9 mouse cellular contexts compared by ENCODE assay signal in the genomic region with DNA sequence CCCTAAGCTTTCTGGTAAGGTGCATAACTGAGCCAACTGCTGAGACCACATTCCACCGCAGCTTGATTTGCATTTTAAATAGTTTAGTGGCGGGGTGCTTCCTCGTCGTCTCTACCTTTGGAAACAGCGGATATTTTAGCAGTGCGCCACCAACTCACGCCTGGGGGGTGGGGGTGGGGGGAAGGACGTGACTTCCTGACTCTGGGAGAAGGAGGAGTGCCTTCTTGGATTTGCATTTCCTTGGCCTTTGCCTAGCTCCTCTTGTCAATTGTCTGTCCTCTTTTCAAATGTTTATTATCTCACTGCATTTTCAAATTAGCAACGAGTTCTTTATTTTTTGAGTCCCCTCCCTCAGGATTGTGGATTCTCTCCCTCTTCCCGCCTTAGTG. TPM values are rescaled to one million over a fixed set of nuclear protein-coding genes. Genes with fewer than 3 reads are reported as not detected.
DNase-seq lines count a peak whose midpoint lies in the region; ATAC-seq lines count a peak whose summit lies in the region.
"Had no signal": no experiment of that assay in that cellular context is flagged by ENCODE, and none has a peak within 500 bp of the region (broad histone marks: within the 10 kb centered on the region; RNA-seq: fewer than 3 reads in every experiment).

No protein-coding gene starts in this region.

- H3K4me3 ChIP-seq in heart, embryonic 15.5 days, result peak overlapping the region; percentile 36
- H3K4me3 ChIP-seq in embryonic facial prominence, embryonic 13.5 days, result peak overlapping the region; percentile 42
- no peak overlapping the region for H3K4me3 ChIP-seq in intestine, embryonic 16.5 days (ENCODE audit: low read length)
- no peak overlapping the region for H3K4me3 ChIP-seq in neural tube, embryonic 11.5 days (ENCODE audit: low read depth, low read length)

- H3K36me3 ChIP-seq in heart, embryonic 15.5 days, result no peaks in the 10 kb centered on the region
- H3K36me3 ChIP-seq in embryonic facial prominence, embryonic 13.5 days, result no peaks in the 10 kb centered on the region
- no peaks in the 10 kb centered on the region for H3K36me3 ChIP-seq in intestine, embryonic 16.5 days (ENCODE audit: control insufficient read depth, insufficient read depth, low read length)
- H3K36me3 ChIP-seq in neural tube, embryonic 11.5 days (ENCODE audit: control insufficient read depth, insufficient read depth, low read length), result no peaks in the 10 kb centered on the region

- H3K4me1 ChIP-seq in heart, embryonic 15.5 days (replicated peaks), result peaks cover 20% of the 10 kb centered on the region
- H3K4me1 ChIP-seq in embryonic facial prominence, embryonic 13.5 days, result peaks cover 19% of the 10 kb centered on the region
- H3K4me1 ChIP-seq in intestine, embryonic 16.5 days (ENCODE audit: control insufficient read depth, insufficient read depth, low read length), result peaks cover 11% of the 10 kb centered on the region
- peaks cover 6% of the 10 kb centered on the region; the same call in 1 of the 2 replicates for H3K4me1 ChIP-seq in neural tube, embryonic 11.5 days (ENCODE audit: control insufficient read depth, insufficient read depth, low read length)

- peak overlapping the region; percentile 69 for H3K4me2 ChIP-seq in heart, embryonic 15.5 days
- peak overlapping the region; percentile 86 for H3K4me2 ChIP-seq in embryonic facial prominence, embryonic 13.5 days
- peak overlapping the region; percentile 54 for H3K4me2 ChIP-seq in intestine, embryonic 16.5 days (ENCODE audit: low read depth, low read length)
- H3K4me2 ChIP-seq in neural tube, embryonic 11.5 days (ENCODE audit: low read depth), result 0 out of 2 replicates have a peak overlapping the region, but pooled peaks have one; percentile 8

- 4% methylated on average over 10 of the region's 10 CpGs for WGBS in heart, embryonic 15.5 days
- WGBS in embryonic facial prominence, embryonic 13.5 days, result 2% methylated on average over 10 of the region's 10 CpGs
- 16% methylated on average over 10 of the region's 10 CpGs for WGBS in intestine, embryonic 16.5 days
- 2% methylated on average over 10 of the region's 10 CpGs for WGBS in neural tube, embryonic 11.5 days

- no peak for DNase-seq in heart, adult 11 months
- no peak for DNase-seq in neural tube, embryonic 11.5 days (ENCODE audit: low spot score)
- DNase-seq in urinary bladder, postnatal 14 days (ENCODE audit: low spot score), result no peak
- DNase-seq in spleen, postnatal 10 days (ENCODE audit: low spot score in 2 of 2), result no peak

- 0 out of 2 replicates have a peak, but pooled peaks have one; percentile 27 for ATAC-seq in heart, embryonic 15.5 days (replicated peaks; ENCODE audit: insufficient number of reproducible peaks, insufficient read depth, low FRiP score, low read depth)
- ATAC-seq in embryonic facial prominence, embryonic 13.5 days (ENCODE audit: insufficient number of reproducible peaks, insufficient read depth, low FRiP score, low TSS enrichment, low read depth), result no peak
- no peak for ATAC-seq in intestine, embryonic 16.5 days
- ATAC-seq in neural tube, embryonic 11.5 days (ENCODE audit: insufficient read depth, low FRiP score, low TSS enrichment), result no peak
- ATAC-seq in megakaryocyte-erythroid progenitor cell, adult 5-6 weeks (replicated peaks; ENCODE audit: low FRiP score, low TSS enrichment, poor library complexity, severe bottlenecking), result no peak

- no peaks in the 10 kb centered on the region for H3K9me3 ChIP-seq in heart, embryonic 15.5 days (replicated peaks)
- no peaks in the 10 kb centered on the region for H3K9me3 ChIP-seq in embryonic facial prominence, embryonic 13.5 days
- H3K9me3 ChIP-seq in intestine, embryonic 16.5 days (ENCODE audit: control insufficient read depth, low read length), result no peaks in the 10 kb centered on the region
- H3K9me3 ChIP-seq in neural tube, embryonic 11.5 days (ENCODE audit: control insufficient read depth, low read length), result no peaks in the 10 kb centered on the region

- H3K27me3 ChIP-seq in heart, embryonic 15.5 days, result peaks cover 9% of the 10 kb centered on the region; the same call in 1 of the 2 replicates
- peaks cover 27% of the 10 kb centered on the region for H3K27me3 ChIP-seq in embryonic facial prominence, embryonic 13.5 days
- H3K27me3 ChIP-seq in intestine, embryonic 16.5 days (replicated peaks; ENCODE audit: control insufficient read depth, insufficient read depth, low read length), result 0 out of 2 replicates have a peak, but pooled peaks cover 4% of the 10 kb centered on the region
- peaks cover 31% of the 10 kb centered on the region for H3K27me3 ChIP-seq in neural tube, embryonic 11.5 days (ENCODE audit: control insufficient read depth, insufficient read depth, low read length)

- no peak overlapping the region for H3K27ac ChIP-seq in heart, embryonic 15.5 days
- no peak overlapping the region for H3K27ac ChIP-seq in embryonic facial prominence, embryonic 13.5 days
- H3K27ac ChIP-seq in intestine, embryonic 16.5 days (ENCODE audit: low read length), result no peak overlapping the region
- H3K27ac ChIP-seq in neural tube, embryonic 11.5 days (ENCODE audit: low read depth, low read length), result no peak overlapping the region

- no peak overlapping the region for H3K9ac ChIP-seq in heart, embryonic 15.5 days
- H3K9ac ChIP-seq in embryonic facial prominence, embryonic 13.5 days, result no peak overlapping the region
- H3K9ac ChIP-seq in intestine, embryonic 16.5 days (ENCODE audit: low read depth, low read length), result no peak overlapping the region
- no peak overlapping the region for H3K9ac ChIP-seq in neural tube, embryonic 11.5 days (ENCODE audit: low read length)

RNA-seq across cellular contexts. Expression of a gene that starts 1.4 kb away (rescaled TPM):
- polyA plus RNA-seq in heart, embryonic 15.5 days (2015; fragmentation: Nextera tagmentation; extraction: Ambion mirVana), result 0.11 TPM in 1 of 2 replicates, not detected in the other
- 0.43 and 1.7 TPM in 2 replicates for polyA plus RNA-seq in embryonic facial prominence, embryonic 13.5 days (2015; fragmentation: Nextera tagmentation; extraction: Ambion mirVana)
- 0.10 and 0.24 TPM in 2 replicates for polyA plus RNA-seq in intestine, embryonic 16.5 days (2015; fragmentation: Nextera tagmentation; extraction: Ambion mirVana)
- polyA plus RNA-seq in neural tube, embryonic 11.5 days (2014; fragmentation: Nextera tagmentation; extraction: Ambion mirVana), result 0.20 TPM in 1 of 2 replicates, not detected in the other
- not detected in 2 replicates for total RNA-seq in megakaryocyte-erythroid progenitor cell, adult 5-6 weeks (2014; fragmentation: Nextera tagmentation)
- not detected in 2 replicates for total RNA-seq in megakaryocyte-erythroid progenitor cell, adult 5-6 weeks (2017)
- total RNA-seq: layer of hippocampus, adult 8-10 months had no signal

Comparison
In these comparisons a context has a peak if more than half of its experiments do, and no peak if none do; other contexts are left out.
1. H3K4me2 ChIP-seq: peak in every context shown above with its lines; median percentile 86 in embryonic facial prominence, embryonic 13.5 days; 69 in heart, embryonic 15.5 days; 54 in intestine, embryonic 16.5 days; 8 in neural tube, embryonic 11.5 days.
2. H3K4me3 ChIP-seq: peak in heart, embryonic 15.5 days (single experiment) and embryonic facial prominence, embryonic 13.5 days (single experiment); none in intestine, embryonic 16.5 days (single experiment) and neural tube, embryonic 11.5 days (single experiment).